Mouse (Mus musculus): Measurements from ENCODE around the gene Olfr235.
"Not testable (repeated sequence)": the region's sequence is repeated elsewhere in the genome, so short reads cannot be mapped to it uniquely, and the experiment has no call there.

Olfr235 gene

GRCm38 (mm10) chr19:12260732-12261131 is at the start of gene Olfr235:
TSS of gene Olfr235 (plus strand) at chr19:12261032.
- no peak for DNase-seq (ENCODE audit: low spot score)

- DNase-seq (ENCODE audit: low spot score) = not testable (repeated sequence)
These were observed 28.3 kb upstream of the Olfr235 start, which contains the start of gene Olfr1432 for GRCm38 (mm10) chr19:12232496-12232895. TSS of gene Olfr1432 (minus strand) at chr19:12232596.

- no peak for DNase-seq (ENCODE audit: low spot score)
These were observed 19.3 kb upstream of the Olfr235 start, which contains the start of gene Olfr262 for GRCm38 (mm10) chr19:12241559-12241958. TSS of gene Olfr262 (minus strand) at chr19:12241659.

GRCm38 (mm10) chr19:12279554-12279953 is 18.7 kb downstream of the Olfr235 start, which contains the start of gene Olfr1434:
TSS of gene Olfr1434 (plus strand) at chr19:12279854.
- DNase-seq (ENCODE audit: low spot score) = no peak

- DNase-seq (ENCODE audit: low spot score) = no peak
These were observed 32.1 kb downstream of the Olfr235 start for GRCm38 (mm10) chr19:12292979-12293378.

- DNase-seq (ENCODE audit: low spot score) = not testable (repeated sequence)
These were observed 38.2 kb downstream of the Olfr235 start, which contains the start of gene Olfr1436 for GRCm38 (mm10) chr19:12299030-12299429. TSS of gene Olfr1436 (minus strand) at chr19:12299130.
